Mouse (Mus musculus): ENCODE results near the gene Gm1673. TPM values are rescaled to one million over a fixed set of nuclear protein-coding genes. Genes with fewer than 3 reads are reported as not detected.
A peak's percentile ranks its signal among the peaks of the same experiment; 100 is the strongest.

Gm1673 gene
- polyA plus RNA-seq, 1 experiment, result 493 TPM

- TF ChIP-seq CTCF (IDR thresholded peaks at IDR 0.05; ENCODE audit: borderline replicate concordance, extremely low read depth, insufficient read depth, insufficient read length) (no peak), POLR2A (IDR thresholded peaks at IDR 0.05; ENCODE audit: borderline replicate concordance, extremely low read depth, insufficient read depth, insufficient read length, poor library complexity, severe bottlenecking) (no peak)
- DNase-seq (ENCODE audit: low read depth), result no peak
Measured at GRCm38 (mm10) chr5:33998505-33998877, 15.3 kb downstream of the Gm1673 start.

- TF ChIP-seq POLR2A (IDR thresholded peaks at IDR 0.05; ENCODE audit: borderline replicate concordance, extremely low read depth, insufficient read depth, insufficient read length, poor library complexity, severe bottlenecking) (no peak), CTCF (IDR thresholded peaks at IDR 0.05; ENCODE audit: borderline replicate concordance, extremely low read depth, insufficient read depth, insufficient read length) (no peak)
- DNase-seq (ENCODE audit: low read depth), result no peak
Measured at GRCm38 (mm10) chr5:33999466-34000090, 16.3 kb downstream of the Gm1673 start.

DNA sequence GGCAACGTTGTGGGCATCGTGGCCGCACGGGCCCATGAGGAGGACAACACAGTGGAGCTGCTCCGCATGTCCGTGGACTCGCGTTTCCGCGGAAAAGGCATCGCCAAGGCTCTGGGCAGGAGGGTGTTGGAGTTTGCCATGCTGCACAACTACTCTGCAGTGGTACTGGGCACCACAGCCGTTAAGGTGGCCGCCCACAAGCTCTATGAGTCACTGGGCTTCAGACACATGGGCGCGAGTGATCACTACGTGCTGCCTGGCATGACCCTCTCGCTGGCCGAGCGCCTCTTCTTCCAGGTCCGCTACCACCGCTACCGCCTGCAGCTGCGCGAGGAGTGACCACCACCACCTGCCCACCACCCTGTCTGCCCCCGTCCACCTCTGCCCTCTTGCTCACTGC lies 17.6 kb downstream of the Gm1673 start:
- TF ChIP-seq CTCF (IDR thresholded peaks at IDR 0.05; ENCODE audit: borderline replicate concordance, extremely low read depth, insufficient read depth, insufficient read length), result no peak
- no peak for TF ChIP-seq POLR2A (IDR thresholded peaks at IDR 0.05; ENCODE audit: borderline replicate concordance, extremely low read depth, insufficient read depth, insufficient read length, poor library complexity, severe bottlenecking)
- no peak for DNase-seq (ENCODE audit: low read depth)

GRCm38 (mm10) chr5:34001401-34001800 lies 18.2 kb downstream of the Gm1673 start:
- TF ChIP-seq POLR2A (IDR thresholded peaks at IDR 0.05; ENCODE audit: borderline replicate concordance, extremely low read depth, insufficient read depth, insufficient read length, poor library complexity, severe bottlenecking) (no peak), CTCF (IDR thresholded peaks at IDR 0.05; ENCODE audit: borderline replicate concordance, extremely low read depth, insufficient read depth, insufficient read length) (no peak)
- DNase-seq (ENCODE audit: low read depth), result no peak

DNA sequence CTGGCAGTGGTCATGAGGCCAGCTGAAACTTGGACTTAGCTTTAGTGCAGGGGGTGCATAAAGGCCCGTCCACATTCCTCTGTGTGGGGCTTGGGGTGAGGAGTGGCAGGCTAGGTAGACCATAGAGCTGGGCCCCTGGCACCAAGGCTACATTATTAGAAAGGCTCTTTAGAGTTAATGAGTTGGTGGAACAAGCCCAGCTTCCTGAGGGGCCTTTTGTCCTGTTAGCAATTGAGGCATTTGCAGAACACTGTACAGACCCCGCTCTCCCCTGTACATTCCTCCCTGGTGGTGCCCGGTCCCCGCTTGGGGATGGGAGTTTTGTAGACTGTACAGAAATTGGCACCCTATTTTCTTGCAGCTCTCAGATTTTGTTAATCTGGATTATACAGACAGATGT lies 19.4 kb downstream of the Gm1673 start:
- TF ChIP-seq POLR2A (IDR thresholded peaks at IDR 0.05; ENCODE audit: borderline replicate concordance, extremely low read depth, insufficient read depth, insufficient read length, poor library complexity, severe bottlenecking) (no peak), CTCF (IDR thresholded peaks at IDR 0.05; ENCODE audit: borderline replicate concordance, extremely low read depth, insufficient read depth, insufficient read length) (no peak)

DNA sequence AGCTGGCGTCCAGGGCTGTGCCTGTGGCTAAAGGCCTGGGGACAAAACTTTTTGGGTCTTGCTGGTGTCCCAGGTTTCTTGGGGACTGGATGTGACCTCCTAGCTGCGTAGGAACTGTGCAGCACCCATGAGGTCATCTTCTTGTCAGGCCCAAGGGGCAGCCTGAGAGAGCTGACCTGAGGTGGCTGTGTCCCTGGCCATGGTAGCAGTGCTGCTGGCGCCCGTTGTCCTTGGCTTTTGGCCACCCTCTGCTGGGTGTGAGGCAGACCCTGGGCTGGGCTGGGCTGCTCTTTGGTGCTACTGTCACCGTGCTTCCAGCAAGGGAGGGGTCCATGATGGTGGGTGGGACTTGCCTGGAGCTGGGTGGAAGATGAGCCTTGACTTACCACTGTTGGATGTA lies 21.4 kb downstream of the Gm1673 start:
- no peak for TF ChIP-seq POLR2A (IDR thresholded peaks at IDR 0.05; ENCODE audit: borderline replicate concordance, extremely low read depth, insufficient read depth, insufficient read length, poor library complexity, severe bottlenecking)
- TF ChIP-seq CTCF (IDR thresholded peaks at IDR 0.05; ENCODE audit: borderline replicate concordance, extremely low read depth, insufficient read depth, insufficient read length), result no peak
- no peak for DNase-seq (ENCODE audit: low read depth)

More for the DNA sequence above, 19.4 kb downstream of the Gm1673 start:
- DNase-seq (ENCODE audit: low read depth), result peak; percentile 68

- no peak for TF ChIP-seq CTCF (IDR thresholded peaks at IDR 0.05; ENCODE audit: borderline replicate concordance, extremely low read depth, insufficient read depth, insufficient read length)
- TF ChIP-seq POLR2A (IDR thresholded peaks at IDR 0.05; ENCODE audit: borderline replicate concordance, extremely low read depth, insufficient read depth, insufficient read length, poor library complexity, severe bottlenecking), result no peak
Measured at GRCm38 (mm10) chr5:34006832-34007231, 23.6 kb downstream of the Gm1673 start.

GRCm38 (mm10) chr5:34007392-34007941 lies 24.2 kb downstream of the Gm1673 start:
- TF ChIP-seq POLR2A (IDR thresholded peaks at IDR 0.05; ENCODE audit: borderline replicate concordance, extremely low read depth, insufficient read depth, insufficient read length, poor library complexity, severe bottlenecking) (no peak), CTCF (IDR thresholded peaks at IDR 0.05; ENCODE audit: borderline replicate concordance, extremely low read depth, insufficient read depth, insufficient read length) (no peak)
- no peak for DNase-seq (ENCODE audit: low read depth)

More at GRCm38 (mm10) chr5:34006832-34007231, 23.6 kb downstream of the Gm1673 start:
- no peak for DNase-seq (ENCODE audit: low read depth)

GRCm38 (mm10) chr5:34014652-34015051 lies 31.4 kb downstream of the Gm1673 start:
- no peak for DNase-seq (ENCODE audit: low read depth)
- TF ChIP-seq POLR2A (IDR thresholded peaks at IDR 0.05; ENCODE audit: borderline replicate concordance, extremely low read depth, insufficient read depth, insufficient read length, poor library complexity, severe bottlenecking) (no peak), CTCF (IDR thresholded peaks at IDR 0.05; ENCODE audit: borderline replicate concordance, extremely low read depth, insufficient read depth, insufficient read length) (peak; percentile 43; the same call in 1 of the 2 replicates)

- no peak for DNase-seq (ENCODE audit: low read depth)
- TF ChIP-seq POLR2A (IDR thresholded peaks at IDR 0.05; ENCODE audit: borderline replicate concordance, extremely low read depth, insufficient read depth, insufficient read length, poor library complexity, severe bottlenecking), result no peak
- TF ChIP-seq CTCF (IDR thresholded peaks at IDR 0.05; ENCODE audit: borderline replicate concordance, extremely low read depth, insufficient read depth, insufficient read length), result no peak
Measured at GRCm38 (mm10) chr5:34018968-34019367, 35.7 kb downstream of the Gm1673 start.

- no peak for TF ChIP-seq CTCF (IDR thresholded peaks at IDR 0.05; ENCODE audit: borderline replicate concordance, extremely low read depth, insufficient read depth, insufficient read length)
- TF ChIP-seq POLR2A (IDR thresholded peaks at IDR 0.05; ENCODE audit: borderline replicate concordance, extremely low read depth, insufficient read depth, insufficient read length, poor library complexity, severe bottlenecking), result no peak
- DNase-seq (ENCODE audit: low read depth), result peak; percentile 3
Measured at GRCm38 (mm10) chr5:34030101-34030500, 46.9 kb downstream of the Gm1673 start.

- peak; percentile 1 for DNase-seq (ENCODE audit: low read depth)
- no peak for TF ChIP-seq CTCF (IDR thresholded peaks at IDR 0.05; ENCODE audit: borderline replicate concordance, extremely low read depth, insufficient read depth, insufficient read length)
- TF ChIP-seq POLR2A (IDR thresholded peaks at IDR 0.05; ENCODE audit: borderline replicate concordance, extremely low read depth, insufficient read depth, insufficient read length, poor library complexity, severe bottlenecking), result no peak
Measured at GRCm38 (mm10) chr5:34031022-34031421, 47.8 kb downstream of the Gm1673 start.
